Mouse (Mus musculus) heart, embryonic 15.5 days (tissue): ENCODE data around the gene Prcc. TPM values are rescaled to one million over a fixed set of nuclear protein-coding genes. Genes with fewer than 3 reads are reported as not detected.
A peak's percentile ranks its signal among the peaks of the same experiment; 100 is the strongest.

Experiments
- ATAC-seq: fragments of 200-750 bp; cut with Nextera tagmentation; replicated peaks from 2 replicates; pipeline ENCODE4 v1.8.0; 2017; ENCODE audit warnings: low read depth, moderate TSS enrichment; ENCODE audit not compliant: insufficient number of reproducible peaks, insufficient read depth, low FRiP score
- H3K27ac ChIP-seq: fragments of 300-500 bp; sonication (generic); 2 replicates; pipeline ENCODE4 v1.5.1; 2015; ENCODE audit warnings: mild to moderate bottlenecking, inconsistent platforms
- H3K27me3 ChIP-seq: fragments of 300-500 bp; sonication (generic); 2 replicates; pipeline ENCODE4 v1.6.1; 2015; ENCODE audit warnings: inconsistent platforms
- H3K36me3 ChIP-seq: fragments of 300-500 bp; sonication (generic); 2 replicates; pipeline ENCODE4 v1.6.1; 2015; ENCODE audit warnings: mild to moderate bottlenecking, inconsistent platforms
- H3K4me1 ChIP-seq: fragments of 300-500 bp; sonication (generic); replicated peaks from 2 replicates; pipeline ENCODE4 v1.6.1; 2015; ENCODE audit warnings: inconsistent platforms
- H3K4me2 ChIP-seq: fragments of 300-500 bp; sonication (generic); 2 replicates; pipeline ENCODE4 v1.6.1; 2015; ENCODE audit warnings: inconsistent platforms, mild to moderate bottlenecking, moderate library complexity
- H3K4me3 ChIP-seq: fragments of 300-500 bp; sonication (generic); 2 replicates; pipeline ENCODE4 v1.5.1; 2015; ENCODE audit warnings: mild to moderate bottlenecking, inconsistent platforms
- H3K9ac ChIP-seq: fragments of 300-500 bp; sonication (generic); 2 replicates; pipeline ENCODE4 v1.6.1; 2015; ENCODE audit warnings: mild to moderate bottlenecking, inconsistent platforms
- H3K9me3 ChIP-seq: fragments of 300-500 bp; sonication (generic); replicated peaks from 2 replicates; pipeline ENCODE4 v1.6.1; 2016; ENCODE audit warnings: inconsistent platforms
- WGBS: fragments of 180-500 bp; shearing (Covaris S2); methylation state at CpG from one replicate; pipeline ENCODE4 v1.1.7; 2015; ENCODE audit warnings: mixed read lengths; 5-methylcytosine and 5-hydroxymethylcytosine counted together
- polyA plus RNA-seq: library from polyadenylated mRNA; unstranded; fragments of >200 nt; fragmentation: Nextera tagmentation; extraction: Ambion mirVana; gene quantifications from 2 replicates; pipeline ENCODE4 v1.2.1, GENCODE M21; 2015

Prcc gene
- 11.3 and 12.7 TPM in 2 replicates for polyA plus RNA-seq

GRCm38 (mm10) chr3:87885281-87886003, at the start of gene Prcc:
Gene Prcc, minus strand, starts transcription at chr3:87885608.
- ATAC-seq = peak; percentile 97
- Histone ChIP-seq H3K9ac (peak within 1 kb of the TSS; percentile 96), H3K27me3 (no peaks in the 10 kb centered on the region), H3K9me3 (no peaks in the 10 kb centered on the region), H3K27ac (peak within 1 kb of the TSS; percentile 96), H3K4me2 (peak within 1 kb of the TSS; percentile 78), H3K4me3 (peak within 1 kb of the TSS; percentile 99), H3K36me3 (peaks cover 3% of the 10 kb centered on the region; the same call in 1 of the 2 replicates), H3K4me1 (peaks cover 20% of the 10 kb centered on the region)
- WGBS = under 1% methylated on average over 33 of the region's 33 CpGs

- Histone ChIP-seq H3K4me1 (peaks cover 23% of the 10 kb centered on the region), H3K4me2 (no peak overlapping the region), H3K27me3 (no peaks in the 10 kb centered on the region), H3K9ac (no peak overlapping the region), H3K27ac (no peak overlapping the region), H3K4me3 (no peak overlapping the region), H3K36me3 (peaks cover 66% of the 10 kb centered on the region), H3K9me3 (no peaks in the 10 kb centered on the region)
- no peak for ATAC-seq
- WGBS = 80% methylated on average over 4 of the region's 4 CpGs
Measured at GRCm38 (mm10) chr3:87935201-87935600, 49.8 kb upstream of the Prcc start.

- no peaks in the 10 kb centered on the region for H3K9me3 ChIP-seq
- no peak overlapping the region for H3K27ac ChIP-seq
- ATAC-seq = no peak
- H3K4me3 ChIP-seq = no peak overlapping the region
- peaks cover 59% of the 10 kb centered on the region for H3K36me3 ChIP-seq
- WGBS = 64% methylated on average over 4 of the region's 4 CpGs
- no peaks in the 10 kb centered on the region for H3K27me3 ChIP-seq
- no peak overlapping the region for H3K9ac ChIP-seq
- H3K4me1 ChIP-seq = peaks cover 23% of the 10 kb centered on the region
- H3K4me2 ChIP-seq = no peak overlapping the region
Measured at GRCm38 (mm10) chr3:87934501-87934900, 49.1 kb upstream of the Prcc start.

- Histone ChIP-seq H3K4me2 (no peak overlapping the region), H3K9ac (no peak overlapping the region)
Measured at GRCm38 (mm10) chr3:87934026-87934425, 48.6 kb upstream of the Prcc start.

GRCm38 (mm10) chr3:87930078-87930795, 44.8 kb upstream of the Prcc start, which contains the start of the genes Isg20l2 and Rrnad1:
Gene Isg20l2, plus strand, starts transcription at chr3:87930314.
Gene Rrnad1, minus strand, starts transcription at chr3:87930717.
- H3K4me1 ChIP-seq = peaks cover 28% of the 10 kb centered on the region
- peak within 1 kb of the TSS; percentile 99 for H3K9ac ChIP-seq
- peak within 1 kb of the TSS; percentile 99 for H3K4me3 ChIP-seq
- H3K9me3 ChIP-seq = no peaks in the 10 kb centered on the region
- WGBS = under 1% methylated on average over 73 of the region's 78 CpGs
- H3K27me3 ChIP-seq = no peaks in the 10 kb centered on the region
- H3K27ac ChIP-seq = peak within 1 kb of the TSS; percentile 91
- peak; percentile 97 for ATAC-seq
- peaks cover 53% of the 10 kb centered on the region for H3K36me3 ChIP-seq
- peak within 1 kb of the TSS; percentile 80 for H3K4me2 ChIP-seq

More at GRCm38 (mm10) chr3:87934026-87934425, 48.6 kb upstream of the Prcc start:
- Histone ChIP-seq H3K36me3 (peaks cover 54% of the 10 kb centered on the region), H3K9me3 (no peaks in the 10 kb centered on the region), H3K4me3 (no peak overlapping the region), H3K4me1 (peaks cover 28% of the 10 kb centered on the region), H3K27me3 (no peaks in the 10 kb centered on the region), H3K27ac (no peak overlapping the region)
- no peak for ATAC-seq
- WGBS = 83% methylated on average over 5 of the region's 5 CpGs

GRCm38 (mm10) chr3:87929341-87930077, 44.1 kb upstream of the Prcc start:
- H3K4me2 ChIP-seq = peak overlapping the region; percentile 79
- H3K36me3 ChIP-seq = peaks cover 54% of the 10 kb centered on the region
- ATAC-seq = peak; percentile 30; the same call in 1 of the 2 replicates
- no peaks in the 10 kb centered on the region for H3K27me3 ChIP-seq
- H3K9me3 ChIP-seq = no peaks in the 10 kb centered on the region
- peak overlapping the region; percentile 99 for H3K4me3 ChIP-seq
- WGBS = 5% methylated on average over 26 of the region's 26 CpGs
- peak overlapping the region; percentile 91 for H3K27ac ChIP-seq
- peak overlapping the region; percentile 99 for H3K9ac ChIP-seq
- peaks cover 28% of the 10 kb centered on the region for H3K4me1 ChIP-seq

GRCm38 (mm10) chr3:87927452-87927851, 42.0 kb upstream of the Prcc start:
- Histone ChIP-seq H3K36me3 (peaks cover 64% of the 10 kb centered on the region), H3K9me3 (no peaks in the 10 kb centered on the region), H3K4me1 (peaks cover 25% of the 10 kb centered on the region), H3K4me2 (no peak overlapping the region), H3K4me3 (no peak overlapping the region), H3K27me3 (no peaks in the 10 kb centered on the region), H3K27ac (no peak overlapping the region), H3K9ac (no peak overlapping the region)
- no peak for ATAC-seq
- 90% methylated on average over 5 of the region's 5 CpGs for WGBS

GRCm38 (mm10) chr3:87924996-87925395, 39.6 kb upstream of the Prcc start:
- H3K36me3 ChIP-seq = peaks cover 58% of the 10 kb centered on the region
- peaks cover 11% of the 10 kb centered on the region for H3K4me1 ChIP-seq

GRCm38 (mm10) chr3:87920270-87920943, 35.0 kb upstream of the Prcc start:
- Histone ChIP-seq H3K27me3 (no peaks in the 10 kb centered on the region), H3K9me3 (no peaks in the 10 kb centered on the region), H3K4me3 (peak overlapping the region; percentile 67), H3K4me2 (peak overlapping the region; percentile 87), H3K9ac (peak overlapping the region; percentile 74), H3K36me3 (peaks cover 55% of the 10 kb centered on the region), H3K27ac (no peak overlapping the region), H3K4me1 (peaks cover 8% of the 10 kb centered on the region)
- ATAC-seq = no peak
- WGBS = 58% methylated on average over 9 of the region's 9 CpGs

More at GRCm38 (mm10) chr3:87924996-87925395, 39.6 kb upstream of the Prcc start:
- Histone ChIP-seq H3K9ac (no peak overlapping the region), H3K4me3 (no peak overlapping the region), H3K9me3 (no peaks in the 10 kb centered on the region), H3K27ac (no peak overlapping the region), H3K27me3 (no peaks in the 10 kb centered on the region), H3K4me2 (no peak overlapping the region)
- WGBS = 83% methylated on average over 7 of the region's 7 CpGs
- no peak for ATAC-seq

GRCm38 (mm10) chr3:87919336-87920108, 34.1 kb upstream of the Prcc start, which contains the start of gene Mrpl24:
Gene Mrpl24, plus strand, starts transcription at chr3:87919506.
- Histone ChIP-seq H3K4me1 (peaks cover 8% of the 10 kb centered on the region), H3K36me3 (peaks cover 55% of the 10 kb centered on the region), H3K9me3 (no peaks in the 10 kb centered on the region), H3K9ac (peak within 1 kb of the TSS; percentile 74), H3K27ac (peak within 1 kb of the TSS; percentile 85), H3K4me3 (peak within 1 kb of the TSS; percentile 67), H3K27me3 (no peaks in the 10 kb centered on the region), H3K4me2 (peak within 1 kb of the TSS; percentile 87)
- ATAC-seq = peak; percentile 80
- under 1% methylated on average over 30 of the region's 30 CpGs for WGBS
